Mouse (Mus musculus) heart, adult 2 months (tissue): Measurements from ENCODE around the gene Bbs5. TPM values are rescaled to one million over a fixed set of nuclear protein-coding genes. Genes with fewer than 3 reads are reported as not detected.
"Not testable (repeated sequence)": the region's sequence is repeated elsewhere in the genome, so short reads cannot be mapped to it uniquely, and the experiment has no call there.

Source experiments
- DNase-seq, 2 experiments: peaks; one replicate each; pipeline ENCODE4 v3.0.0; 2021
- H3K27ac ChIP-seq: fragments of 200-600 bp; 2 replicates; pipeline ENCODE4 v1.8.1; 2022
- H3K27me3 ChIP-seq: fragments of 200-500 bp; 2 replicates; pipeline ENCODE4 v1.6.1; 2012; ENCODE audit warnings: mild to moderate bottlenecking, low read length, inconsistent platforms, mixed read lengths; ENCODE audit not compliant: control insufficient read depth, insufficient read depth
- H3K36me3 ChIP-seq: fragments of 200-500 bp; 2 replicates; pipeline ENCODE4 v1.6.1; 2012; ENCODE audit warnings: low read length, inconsistent platforms; ENCODE audit not compliant: control insufficient read depth, insufficient read depth
- H3K4me1 ChIP-seq: fragments of 200-500 bp; 2 replicates; pipeline ENCODE4 v1.6.1; 2011; ENCODE audit warnings: low read length; ENCODE audit not compliant: control insufficient read depth, insufficient read depth
- H3K4me3 ChIP-seq: fragments of 200-600 bp; 2 replicates; pipeline ENCODE4 v1.8.1; 2022
- H3K79me2 ChIP-seq: fragments of 200-500 bp; replicated peaks from 2 replicates; pipeline ENCODE4 v1.6.1; 2012; ENCODE audit warnings: mild to moderate bottlenecking, inconsistent platforms, low read length, moderate library complexity, mixed read lengths; ENCODE audit not compliant: control insufficient read depth, insufficient read depth
- H3K9ac ChIP-seq: fragments of 200-500 bp; 2 replicates; pipeline ENCODE4 v1.6.1; 2012; ENCODE audit warnings: low read depth, mild to moderate bottlenecking, control low read depth, inconsistent platforms, low read length, mixed read lengths
- CTCF ChIP-seq: fragments of 200-600 bp; IDR thresholded peaks from 2 replicates; pipeline ENCODE4 v1.8.1; 2022; ENCODE audit warnings: antibody characterized with exemption, mild to moderate bottlenecking, moderate library complexity
- EP300 ChIP-seq: fragments of 200-500 bp; IDR thresholded peaks from 2 replicates; pipeline ENCODE4 v1.6.1; 2011; ENCODE audit warnings: low read depth, low read length, control low read depth; ENCODE audit not compliant: insufficient read depth
- POLR2A ChIP-seq: fragments of 200-500 bp; IDR thresholded peaks from 2 replicates; pipeline ENCODE4 v1.6.1; 2011; ENCODE audit warnings: mild to moderate bottlenecking, low read depth, low read length, control low read depth; ENCODE audit not compliant: insufficient read depth
- WGBS: fragments of 180-500 bp; shearing (Covaris S2); methylation state at CpG from one replicate; pipeline ENCODE4 v1.1.7; 2018; 5-methylcytosine and 5-hydroxymethylcytosine counted together
- intact Hi-C: fragments of 180-260 bp; cut with DNase I; formaldehyde crosslinking; loops from one replicate; pipeline ENCODE4 v1.15.1; 2025
- polyA plus RNA-seq: library from polyadenylated mRNA; depleted of rRNA; stranded (reverse); fragments of >200 nt; gene quantifications from 2 replicates; pipeline ENCODE4 v1.2.3, GENCODE M21; 2012
- total RNA-seq, 2 experiments: library from RNA; stranded (reverse); gene quantifications; 2 replicates each; pipeline ENCODE4 v1.2.3; 2021

Gene Bbs5
- total and polyA plus RNA-seq, 3 experiments: 1.6 to 5.2 (median 5.1) TPM

GRCm38 (mm10) chr2:69635064-69635701 lies 11.8 kb upstream of the Bbs5 start:
- peak; percentile 31 to 33 for DNase-seq
- TF ChIP-seq POLR2A (no peak), EP300 (0 out of 2 replicates have a peak, but pooled peaks have one; percentile 39), CTCF (peak; percentile 85)
- peak overlapping the region; percentile 23; the same call in 1 of the 2 replicates for H3K27ac ChIP-seq
- intact Hi-C loops: loop anchor here (5.0 kb wide), 3 partner anchors 42 to 317 kb away; partner anchors contain the start of genes Ccdc173 and Phospho2
- peak overlapping the region; percentile 34; the same call in 1 of the 2 replicates for H3K4me3 ChIP-seq
- no peaks in the 10 kb centered on the region for H3K4me1 ChIP-seq
- 6% methylated on average over 11 of the region's 11 CpGs for WGBS
- no peaks in the 10 kb centered on the region for H3K79me2 ChIP-seq
- 0 out of 2 replicates have a peak overlapping the region, but pooled peaks have one; percentile 35 for H3K9ac ChIP-seq
- H3K36me3 ChIP-seq: no peaks in the 10 kb centered on the region
- no peaks in the 10 kb centered on the region for H3K27me3 ChIP-seq

- intact Hi-C loops: loop anchor here (5.0 kb wide), 3 partner anchors 41 to 316 kb away; partner anchors contain the start of genes Ccdc173 and Phospho2
- Histone ChIP-seq H3K27me3 (no peaks in the 10 kb centered on the region), H3K4me1 (no peaks in the 10 kb centered on the region), H3K4me3 (no peak overlapping the region), H3K9ac (no peak overlapping the region), H3K27ac (no peak overlapping the region), H3K79me2 (no peaks in the 10 kb centered on the region), H3K36me3 (no peaks in the 10 kb centered on the region)
- 71% methylated on average over 6 of the region's 6 CpGs for WGBS
- peak; percentile 82 for TF ChIP-seq CTCF
- TF ChIP-seq EP300: no peak
- peak; percentile 44 to 71 for DNase-seq
Observed at GRCm38 (mm10) chr2:69635807-69636206, 11.2 kb upstream of the Bbs5 start.

GRCm38 (mm10) chr2:69637989-69638388 lies 9.0 kb upstream of the Bbs5 start:
- intact Hi-C loops: loop anchor here (5.0 kb wide), 3 partner anchors 39 to 314 kb away; partner anchors contain the start of genes Ccdc173 and Phospho2
- 80% methylated on average over 7 of the region's 7 CpGs for WGBS

GRCm38 (mm10) chr2:69640100-69640499 lies 6.9 kb upstream of the Bbs5 start:
- Histone ChIP-seq H3K79me2 (no peaks in the 10 kb centered on the region), H3K4me3 (no peak overlapping the region), H3K27ac (no peak overlapping the region), H3K9ac (no peak overlapping the region), H3K36me3 (no peaks in the 10 kb centered on the region), H3K27me3 (no peaks in the 10 kb centered on the region), H3K4me1 (no peaks in the 10 kb centered on the region)
- intact Hi-C loops: no loop called here
- DNase-seq: no peak
- WGBS: 54% methylated on average over 10 of the region's 10 CpGs
- no peak for TF ChIP-seq EP300
- no peak for TF ChIP-seq POLR2A
- no peak for TF ChIP-seq CTCF

More at GRCm38 (mm10) chr2:69637989-69638388, 9.0 kb upstream of the Bbs5 start:
- not testable (repeated sequence) for H3K4me3 ChIP-seq, H3K27ac ChIP-seq, H3K36me3 ChIP-seq, H3K79me2 ChIP-seq, H3K9ac ChIP-seq, H3K4me1 ChIP-seq, DNase-seq, H3K27me3 ChIP-seq
- peak; percentile 36 for TF ChIP-seq CTCF

- peaks cover 1% of the 10 kb centered on the region for H3K4me1 ChIP-seq
- intact Hi-C loops: loop anchor here (5.0 kb wide), 2 partner anchors 67 to 217 kb away; partner anchors contain the start of genes Fastkd1 and Ssb
- no peak overlapping the region for H3K4me3 ChIP-seq
- H3K79me2 ChIP-seq: no peaks in the 10 kb centered on the region
- H3K36me3 ChIP-seq: no peaks in the 10 kb centered on the region
- no peak overlapping the region for H3K9ac ChIP-seq
- H3K27ac ChIP-seq: no peak overlapping the region
- 90% methylated on average over 11 of the region's 11 CpGs for WGBS
- H3K27me3 ChIP-seq: no peaks in the 10 kb centered on the region
- TF ChIP-seq CTCF (no peak), POLR2A (no peak), EP300 (no peak)
- no peak for DNase-seq
Observed at GRCm38 (mm10) chr2:69644968-69645617, 1.9 kb upstream of the Bbs5 start.

- Histone ChIP-seq H3K27me3 (no peaks in the 10 kb centered on the region), H3K79me2 (no peaks in the 10 kb centered on the region), H3K27ac (no peak overlapping the region), H3K36me3 (no peaks in the 10 kb centered on the region), H3K9ac (no peak overlapping the region), H3K4me1 (peaks cover 1% of the 10 kb centered on the region), H3K4me3 (no peak overlapping the region)
- WGBS: 88% methylated on average over 5 of the region's 5 CpGs
- intact Hi-C loops: loop anchor here (5.0 kb wide), 2 partner anchors 63 to 213 kb away; partner anchors contain the start of genes Fastkd1 and Ssb
- TF ChIP-seq CTCF (no peak), POLR2A (no peak), EP300 (no peak)
- DNase-seq: no peak
Observed at GRCm38 (mm10) chr2:69649716-69650115, 2.7 kb downstream of the Bbs5 start.
